Mouse (Mus musculus) cortical plate, adult 2 months (tissue): ENCODE data around the gene Tprgl.

Experiments used
- CTCF ChIP-seq: fragments of 200-500 bp; IDR thresholded peaks from 2 replicates; pipeline ENCODE4 v1.5.1; 2011; ENCODE audit warnings: mild to moderate bottlenecking, control low read depth, low read length; ENCODE audit not compliant: insufficient read depth; ENCODE audit errors: extremely low read depth
- POLR2A ChIP-seq: fragments of 200-500 bp; IDR thresholded peaks from 2 replicates; pipeline ENCODE4 v1.6.1; 2011; ENCODE audit warnings: mild to moderate bottlenecking, low read length, control low read depth; ENCODE audit not compliant: insufficient read depth; ENCODE audit errors: extremely low read depth

- no peak for TF ChIP-seq CTCF
- TF ChIP-seq POLR2A, result no peak
Observed at GRCm38 (mm10) chr4:154197961-154198360, 37.5 kb upstream of the Tprgl start.
